Mouse (Mus musculus): ENCODE results near the gene Gjb6.

Gene Gjb6

DNA sequence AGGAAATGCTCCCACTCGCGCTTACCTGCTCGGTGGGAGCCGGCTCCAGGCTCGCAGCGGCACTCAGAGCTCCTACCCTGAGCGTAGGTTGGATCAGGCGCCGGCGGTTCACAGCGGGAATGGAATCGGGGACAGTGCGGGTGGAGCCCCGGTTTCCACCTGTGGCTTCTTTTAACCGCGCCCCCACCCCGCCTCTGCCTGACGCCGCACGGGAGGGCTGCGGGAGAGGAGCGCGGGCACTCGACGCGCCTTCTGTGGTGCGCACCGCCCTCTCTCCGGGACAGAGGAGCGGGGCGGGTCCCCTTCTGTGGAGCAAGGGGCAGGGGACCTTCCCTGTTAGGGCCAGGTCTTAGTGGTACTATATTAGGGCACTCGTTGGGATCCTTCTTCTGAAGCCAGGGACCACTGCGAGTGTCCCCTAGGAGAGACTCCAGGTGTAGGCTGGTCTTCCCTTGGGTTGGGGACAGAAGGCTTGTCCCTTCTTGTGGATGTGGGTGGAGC lies at the start of gene Gjb6:
TSS of gene Gjb6 (minus strand) at position 451 of the 501 bp plus-strand sequence.
- peak; percentile 24 for DNase-seq (ENCODE audit: extremely low spot score, low spot score)

DNA sequence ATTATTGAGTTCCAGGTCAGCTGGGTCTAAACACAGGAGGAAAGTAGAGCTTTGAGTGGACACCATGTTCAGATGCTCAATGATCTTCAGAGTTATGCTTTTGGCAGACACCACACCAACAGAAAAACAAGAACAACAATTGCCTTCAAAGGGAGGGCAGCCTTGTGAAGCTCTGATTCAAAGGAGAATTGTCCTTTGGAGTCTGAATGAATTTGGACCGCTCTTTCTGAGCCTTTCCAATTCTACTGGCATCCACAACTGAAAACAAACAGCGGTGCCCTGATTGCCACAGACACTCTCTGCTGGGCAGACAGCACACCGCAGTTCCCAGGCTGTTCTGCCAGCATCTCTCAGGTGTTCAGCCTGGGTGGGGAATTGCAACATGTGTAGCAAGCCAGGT lies 32.1 kb upstream of the Gjb6 start:
- no peak for DNase-seq (ENCODE audit: extremely low spot score, low spot score)

DNA sequence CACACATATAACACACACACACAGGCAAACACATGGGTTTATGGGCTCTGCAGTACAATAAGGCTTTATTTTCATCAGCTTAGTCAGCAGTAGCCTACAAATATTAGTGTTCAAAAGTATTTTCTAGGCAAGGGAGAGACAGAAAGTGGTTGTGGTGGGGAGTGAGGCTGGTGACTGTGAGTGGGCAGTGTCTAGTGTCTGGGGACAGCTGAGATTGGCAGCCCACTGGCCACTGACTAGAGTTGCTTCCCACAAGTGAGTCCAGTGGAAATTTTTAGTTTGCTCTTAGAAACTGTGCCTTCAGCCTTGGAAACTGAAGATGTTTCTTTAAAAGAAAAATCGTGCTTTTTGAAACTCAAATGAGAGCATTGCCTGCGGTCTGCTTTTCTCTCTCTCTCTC lies 28.4 kb upstream of the Gjb6 start:
- DNase-seq (ENCODE audit: extremely low spot score, low spot score), result no peak

DNA sequence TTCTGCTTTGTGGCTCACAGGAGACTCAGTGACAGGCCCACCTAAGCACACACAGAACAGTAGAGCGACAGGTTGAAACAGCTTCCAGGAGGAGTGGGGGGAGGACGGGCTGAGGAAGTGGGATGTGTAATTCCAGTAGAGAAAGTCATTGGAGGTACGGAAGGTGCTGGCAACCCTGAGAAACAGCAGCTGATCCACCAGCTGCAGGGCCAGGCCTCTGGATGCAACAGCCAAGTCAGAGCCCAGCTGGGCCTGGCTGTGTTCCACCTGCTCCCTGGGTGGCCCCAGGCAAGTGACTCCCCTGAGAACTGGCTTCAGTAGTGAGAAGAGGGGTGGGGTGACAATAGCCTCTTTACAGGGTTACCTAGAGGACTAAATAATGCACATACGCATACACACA lies 27.8 kb upstream of the Gjb6 start:
- no peak for DNase-seq (ENCODE audit: extremely low spot score, low spot score)

DNA sequence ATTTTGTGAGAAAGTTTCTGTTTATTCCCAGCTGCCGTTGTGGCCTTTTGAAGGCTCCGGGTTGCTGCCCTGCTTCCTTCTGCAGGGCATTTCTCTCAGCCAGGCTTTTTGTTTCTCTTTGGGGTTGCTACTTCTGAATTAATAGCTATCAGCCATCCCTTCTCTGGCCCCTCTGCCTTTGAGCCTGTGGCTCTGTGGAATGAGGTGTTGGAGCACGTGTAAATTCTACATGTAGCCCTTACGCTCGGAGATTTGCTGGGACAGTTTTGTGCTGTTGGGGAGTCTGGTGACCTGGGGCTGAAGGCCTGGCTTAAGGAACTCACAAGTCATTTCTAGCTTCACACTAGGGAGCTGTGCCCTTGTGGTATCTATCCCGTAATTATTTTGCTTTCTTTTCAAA lies 21.5 kb upstream of the Gjb6 start:
- DNase-seq (ENCODE audit: extremely low spot score, low spot score), result no peak

DNA sequence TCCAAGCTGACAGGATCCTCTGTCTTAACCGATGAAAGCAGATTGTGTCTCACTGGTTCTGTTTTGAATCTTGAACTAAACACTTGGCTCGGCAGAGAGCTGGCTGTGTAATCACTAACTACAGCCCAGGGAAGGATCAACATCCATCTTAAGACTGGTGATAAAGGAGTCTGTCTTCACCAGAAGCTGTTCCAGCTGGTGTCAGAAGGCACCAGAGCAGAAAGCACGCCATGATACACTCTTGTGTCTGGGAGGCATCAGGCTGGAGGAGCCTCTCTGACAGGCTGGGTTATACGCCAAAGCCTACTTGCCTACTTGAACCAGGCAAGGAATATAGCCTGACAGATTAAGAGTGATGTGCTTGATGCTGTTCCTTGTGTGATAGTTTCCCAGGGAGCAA lies 12.3 kb upstream of the Gjb6 start:
- DNase-seq (ENCODE audit: extremely low spot score, low spot score), result no peak

DNA sequence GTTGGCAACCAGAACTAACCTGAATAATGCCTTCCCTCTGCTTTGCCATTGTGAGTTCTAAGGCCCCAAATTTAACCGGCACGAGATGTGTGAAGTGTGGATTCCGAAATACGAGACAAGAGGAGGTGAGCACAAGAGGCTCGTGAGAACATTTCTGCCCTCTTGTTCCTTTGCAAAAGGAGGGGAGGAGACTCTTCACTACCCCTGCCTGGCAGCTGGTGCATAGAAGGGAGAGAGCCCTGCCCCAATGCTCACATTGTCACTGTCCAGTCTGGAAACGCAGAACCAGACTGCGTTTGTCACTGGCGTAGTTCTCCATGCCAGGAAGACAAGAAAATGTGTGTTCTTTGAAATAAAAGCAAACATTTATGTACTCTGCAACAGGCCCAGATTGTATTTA lies 1.9 kb upstream of the Gjb6 start:
- DNase-seq (ENCODE audit: extremely low spot score, low spot score), result no peak

DNA sequence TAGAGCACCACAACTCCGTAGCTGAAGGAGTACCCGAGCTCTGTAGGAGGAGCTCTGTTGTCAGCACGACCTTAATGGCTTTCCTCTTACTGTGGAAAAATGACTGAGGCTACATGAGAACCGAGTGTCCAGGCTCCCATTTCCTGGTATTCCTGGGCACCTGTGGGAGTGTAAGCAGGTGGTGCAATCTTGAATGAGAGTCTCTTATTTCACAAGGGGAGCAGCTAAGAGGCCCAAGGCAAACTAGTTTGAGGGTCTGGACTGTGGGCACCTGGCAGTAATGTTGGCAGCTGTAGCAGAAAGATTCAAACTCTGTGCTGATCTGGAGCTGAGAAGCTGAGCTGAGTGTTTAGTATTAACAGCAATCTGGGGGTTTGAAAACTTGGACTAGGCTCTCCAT lies 6.0 kb downstream of the Gjb6 start:
- no peak for DNase-seq (ENCODE audit: extremely low spot score, low spot score)

DNA sequence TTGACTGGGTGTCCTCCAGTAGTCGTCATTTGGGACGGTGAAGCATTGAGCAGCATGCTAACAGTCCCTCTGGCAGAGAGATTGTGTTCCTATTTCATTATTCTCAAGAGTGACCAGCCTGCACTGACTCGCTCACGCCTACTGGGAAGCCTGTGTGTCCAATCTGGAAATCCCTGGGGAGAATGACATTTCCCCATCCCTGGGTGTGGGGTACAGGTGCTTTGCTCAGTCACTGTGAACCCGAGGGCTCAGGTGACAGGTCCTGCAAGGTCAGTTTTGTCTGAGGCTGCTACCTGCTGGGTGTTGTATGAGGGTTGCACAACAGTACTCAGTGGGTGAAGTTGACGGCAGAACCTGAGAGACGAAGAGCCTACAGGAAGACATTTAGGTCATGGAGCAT lies 11.1 kb downstream of the Gjb6 start:
- DNase-seq (ENCODE audit: extremely low spot score, low spot score), result no peak

DNA sequence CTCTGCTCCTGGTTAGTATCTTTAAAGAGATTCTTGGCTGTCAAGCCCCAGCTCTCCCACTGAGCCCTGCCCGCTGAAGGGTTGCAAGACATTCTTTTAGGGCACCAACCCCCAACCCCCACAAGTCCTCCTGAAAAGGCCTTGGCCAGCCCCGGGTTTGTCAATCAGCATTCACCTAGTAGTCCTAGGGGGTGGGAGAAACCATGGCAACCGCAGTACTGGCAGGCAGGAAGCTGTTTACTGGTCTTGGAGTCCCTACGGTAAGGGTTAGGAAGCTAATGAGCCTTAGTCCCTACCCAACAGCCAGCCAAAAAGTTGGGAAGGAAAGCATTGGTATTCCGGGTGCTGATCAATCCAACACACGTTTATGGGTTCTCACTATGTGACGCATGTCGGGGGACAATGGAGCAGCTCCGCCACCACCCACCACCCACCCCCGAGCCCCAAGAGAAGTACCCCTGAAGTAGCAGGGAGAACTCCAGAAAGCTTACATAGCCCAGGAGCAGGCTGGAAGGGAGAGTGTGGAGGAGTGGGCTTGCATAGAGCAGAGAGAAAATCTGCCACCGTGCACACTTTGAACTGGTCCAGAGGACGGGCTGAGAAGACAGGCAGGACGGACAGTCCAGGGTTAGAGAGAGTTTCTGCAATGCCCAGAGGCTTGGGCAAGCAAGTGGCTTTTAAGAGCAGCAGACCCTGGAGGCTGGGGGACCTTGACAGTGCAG lies 17.4 kb downstream of the Gjb6 start, which contains the start of gene Gm4491:
TSS of gene Gm4491 (minus strand) at position 61 of the 722 bp plus-strand sequence.
- peak; percentile 47 for DNase-seq (ENCODE audit: extremely low spot score, low spot score)

DNA sequence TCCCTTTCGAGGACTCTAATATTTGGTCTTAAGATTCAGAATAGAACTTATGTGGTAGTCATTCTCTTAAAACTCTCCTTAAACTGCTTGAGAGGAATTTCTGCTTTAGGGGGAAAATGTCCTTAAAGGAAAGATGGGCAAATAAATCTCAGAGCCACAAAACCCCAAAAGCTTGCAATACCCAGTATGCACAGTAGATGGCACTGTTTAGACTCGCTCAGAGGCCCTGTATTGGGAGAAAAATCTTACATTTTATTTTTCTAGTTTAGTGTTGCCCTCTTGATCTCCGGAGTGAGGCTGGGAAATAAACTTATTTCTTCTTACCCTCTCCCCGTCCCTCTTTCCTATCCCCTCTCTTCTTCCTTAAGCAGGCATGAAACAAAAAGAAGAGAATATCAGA lies 24.2 kb downstream of the Gjb6 start:
- DNase-seq (ENCODE audit: extremely low spot score, low spot score), result peak; percentile 60

DNA sequence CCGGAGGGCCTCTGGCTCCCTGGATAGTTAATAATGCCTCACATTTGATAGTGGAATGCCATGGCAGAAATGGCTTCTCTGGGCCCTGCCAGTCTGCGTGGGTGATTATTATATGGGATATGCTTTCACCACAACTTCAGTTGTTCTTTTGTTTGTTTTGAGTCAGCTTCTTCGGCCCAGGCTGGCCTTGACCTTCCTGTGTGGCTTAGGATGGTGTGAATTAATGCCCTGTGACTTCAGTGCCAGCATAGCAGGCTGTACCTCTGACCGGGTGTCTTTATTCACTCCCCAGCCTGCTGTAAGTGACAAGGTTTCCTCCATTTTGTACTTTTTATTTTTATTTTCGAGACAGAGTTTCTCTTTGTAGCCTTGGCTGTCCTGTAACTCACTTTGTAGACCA lies 25.5 kb downstream of the Gjb6 start:
- no peak for DNase-seq (ENCODE audit: extremely low spot score, low spot score)

DNA sequence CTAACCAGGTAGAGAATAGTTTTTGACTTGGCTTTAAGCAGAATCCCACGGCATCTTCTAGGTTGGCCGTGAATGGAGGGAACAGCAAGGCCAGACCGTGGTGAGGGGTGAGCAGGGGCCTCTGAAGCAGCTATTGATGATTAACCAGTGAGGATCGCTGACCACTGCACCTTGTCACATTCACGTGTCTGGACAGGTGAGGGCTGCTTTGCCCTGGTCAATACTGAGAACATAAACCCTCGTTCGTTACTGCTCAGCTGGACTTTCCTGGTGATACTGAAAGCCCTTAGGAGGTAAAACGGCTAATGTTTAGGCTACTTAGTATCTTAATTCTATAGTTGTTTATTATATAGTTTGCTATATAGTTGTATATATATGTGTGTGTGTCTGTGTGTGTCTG lies 26.3 kb downstream of the Gjb6 start:
- no peak for DNase-seq (ENCODE audit: extremely low spot score, low spot score)

DNA sequence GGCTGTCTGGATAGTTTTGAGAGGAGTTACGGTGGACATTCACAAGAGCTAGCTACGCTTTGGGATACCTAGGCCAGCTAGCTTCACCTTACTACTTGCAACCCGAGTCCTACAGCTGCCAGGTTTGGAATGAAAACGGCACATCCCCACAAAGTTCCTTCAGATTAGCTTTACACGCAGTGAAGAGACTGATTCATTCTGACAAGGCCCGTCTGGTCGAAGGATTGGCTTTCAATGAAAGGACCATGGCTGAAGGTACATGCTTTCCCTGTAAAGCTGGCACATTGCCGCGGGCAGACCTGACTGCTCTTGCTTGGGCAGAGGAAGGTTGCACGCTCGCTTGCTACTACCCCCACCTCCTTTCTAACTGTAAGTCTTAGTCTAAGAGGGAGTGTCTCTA lies 27.7 kb downstream of the Gjb6 start:
- DNase-seq (ENCODE audit: extremely low spot score, low spot score), result no peak

DNA sequence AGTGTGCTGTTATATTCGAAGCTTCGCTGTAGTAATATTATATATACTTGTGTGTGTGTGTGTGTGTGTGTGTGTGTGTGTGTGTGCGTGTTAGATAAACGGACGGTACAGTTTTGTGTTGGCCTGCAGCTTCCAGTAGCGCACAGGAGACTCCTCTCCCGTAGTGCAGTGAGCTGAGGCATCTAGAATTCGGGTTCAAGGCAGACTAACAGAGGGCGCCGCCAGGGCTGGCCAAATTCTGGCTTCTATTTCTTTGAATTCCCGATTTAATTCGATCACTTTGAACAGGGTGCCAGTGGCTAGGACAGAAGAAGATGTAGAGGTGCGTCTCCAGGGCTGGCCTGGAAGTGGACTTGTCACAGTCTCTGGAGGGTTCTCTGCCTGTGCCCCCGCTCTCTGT lies 28.3 kb downstream of the Gjb6 start:
- peak; percentile 44 for DNase-seq (ENCODE audit: extremely low spot score, low spot score)

DNA sequence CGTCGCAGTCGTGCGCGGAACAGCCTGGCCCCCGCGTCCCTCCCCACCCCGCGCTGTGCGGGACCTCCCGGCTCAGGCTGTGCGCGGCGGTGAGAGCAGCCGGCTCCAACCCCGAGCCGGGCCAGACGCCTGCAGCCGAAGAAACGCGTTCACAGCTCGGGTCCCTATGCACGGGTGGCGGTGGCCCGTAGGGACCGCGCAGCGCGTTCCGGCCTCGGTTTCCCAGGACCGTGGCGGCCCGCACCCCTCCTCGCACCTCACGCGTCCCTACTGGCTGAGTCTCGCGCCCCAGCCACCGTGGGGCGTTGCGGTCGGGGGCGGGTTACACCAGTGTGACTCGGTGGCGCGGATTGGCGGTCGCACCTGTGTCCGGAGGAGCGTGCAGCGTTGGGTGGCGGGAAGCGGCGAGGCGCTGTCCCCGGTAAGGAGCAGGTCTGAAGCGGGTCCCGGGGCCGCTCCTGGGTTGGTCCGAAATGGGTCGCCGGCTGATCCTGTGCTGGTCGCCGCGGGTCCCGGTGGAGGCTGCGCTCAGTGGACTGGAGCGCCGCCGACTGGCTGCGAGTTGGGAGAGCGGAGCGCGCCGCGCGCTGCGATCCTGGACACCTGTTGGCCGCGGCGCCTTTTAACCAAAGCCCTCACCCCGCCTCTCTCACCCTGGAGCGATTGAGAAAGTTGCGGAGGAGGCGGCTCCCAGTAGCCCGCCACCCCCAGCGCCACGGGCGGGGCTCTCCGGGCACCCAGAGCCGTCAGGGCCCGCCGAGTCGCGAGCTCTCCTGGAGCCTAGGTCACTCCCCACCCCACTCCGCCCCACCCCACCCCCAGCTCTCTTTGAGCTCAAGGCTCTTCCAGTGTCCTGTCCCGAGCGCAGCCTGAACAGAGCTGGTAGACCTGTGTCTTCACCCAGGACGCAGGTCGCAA lies 29.0 kb downstream of the Gjb6 start, which contains the start of gene Gjb2:
TSS of gene Gjb2 (minus strand) at position 597 of the 918 bp plus-strand sequence.
- DNase-seq (ENCODE audit: extremely low spot score, low spot score), result peak; percentile 64

DNA sequence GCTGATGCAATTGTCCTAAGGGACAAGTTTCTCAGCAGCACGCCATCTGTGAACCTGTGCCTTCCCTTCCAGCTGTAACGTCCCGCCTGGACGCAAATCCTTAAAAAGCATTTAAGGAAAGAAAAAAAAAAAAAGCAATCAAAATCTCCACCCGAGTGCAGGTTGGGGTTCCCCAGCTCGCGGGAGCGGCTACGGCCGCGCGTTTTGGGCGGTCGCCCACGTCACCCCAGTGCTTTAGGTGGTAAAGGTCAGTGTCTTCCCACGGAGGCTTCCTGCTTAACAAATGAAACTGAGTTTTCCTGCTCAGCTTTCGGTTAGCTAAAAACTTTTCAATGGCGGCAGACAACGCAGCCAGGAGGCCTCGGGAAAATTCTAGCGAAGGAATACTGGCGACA lies 29.7 kb downstream of the Gjb6 start:
- peak; percentile 32 for DNase-seq (ENCODE audit: extremely low spot score, low spot score)

DNA sequence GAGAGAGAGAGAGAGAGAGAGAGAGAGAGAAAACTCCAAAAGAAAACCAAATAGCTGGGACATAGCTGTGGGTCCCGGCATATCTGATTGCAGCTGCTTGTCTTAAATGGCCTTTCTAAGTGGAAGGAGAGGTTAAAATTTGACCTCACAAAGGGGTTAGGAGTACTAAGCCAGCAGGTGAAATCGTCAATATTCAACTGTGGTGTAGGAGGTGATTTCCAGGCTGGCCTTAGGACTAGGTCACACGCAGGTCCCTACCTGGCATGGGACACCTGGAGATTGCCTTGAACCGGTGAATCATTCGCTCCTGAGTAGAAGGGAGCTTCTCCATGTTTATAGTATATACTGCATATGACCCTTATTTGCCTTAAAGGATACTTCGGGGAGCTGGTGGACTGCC lies 30.3 kb downstream of the Gjb6 start:
- no peak for DNase-seq (ENCODE audit: extremely low spot score, low spot score)

DNA sequence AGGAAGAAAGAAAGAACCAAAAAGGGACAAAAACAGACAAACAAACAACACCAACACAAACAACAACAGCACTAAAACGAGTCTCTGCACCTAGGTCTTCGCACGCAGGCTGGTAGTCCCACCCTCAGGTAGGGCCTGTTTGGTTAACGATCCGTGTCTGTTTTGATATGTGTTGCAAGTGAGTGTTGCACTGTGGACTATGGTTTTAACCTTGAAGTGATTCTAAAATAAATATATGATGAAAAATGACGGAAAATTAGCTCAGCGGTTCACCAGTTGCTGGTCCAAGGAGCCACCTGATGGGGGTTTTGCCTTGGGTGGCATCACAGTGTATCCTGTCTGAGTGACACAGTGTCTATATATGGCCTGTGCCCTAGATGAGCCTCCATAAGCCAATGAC lies 31.8 kb downstream of the Gjb6 start:
- no peak for DNase-seq (ENCODE audit: extremely low spot score, low spot score)

DNA sequence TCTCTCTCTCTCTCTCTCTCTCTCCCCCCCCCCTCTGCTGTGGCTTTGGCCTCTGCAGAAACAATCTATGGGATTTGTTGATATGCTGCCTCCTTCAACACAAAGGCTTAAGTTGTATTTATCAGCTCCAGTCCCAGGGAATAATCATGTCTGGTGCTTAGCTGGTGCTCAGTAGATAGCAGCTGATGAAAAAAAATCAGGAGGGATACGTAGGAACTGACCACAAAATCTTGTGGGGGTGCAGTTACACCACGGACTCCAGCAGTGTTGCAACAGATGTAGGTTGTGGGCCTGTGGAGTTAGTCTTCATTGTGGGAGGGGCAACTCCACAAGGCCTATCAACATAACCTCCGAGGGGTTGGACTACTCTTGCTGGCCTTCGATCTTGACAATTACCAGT lies 37.6 kb downstream of the Gjb6 start:
- no peak for DNase-seq (ENCODE audit: extremely low spot score, low spot score)

DNA sequence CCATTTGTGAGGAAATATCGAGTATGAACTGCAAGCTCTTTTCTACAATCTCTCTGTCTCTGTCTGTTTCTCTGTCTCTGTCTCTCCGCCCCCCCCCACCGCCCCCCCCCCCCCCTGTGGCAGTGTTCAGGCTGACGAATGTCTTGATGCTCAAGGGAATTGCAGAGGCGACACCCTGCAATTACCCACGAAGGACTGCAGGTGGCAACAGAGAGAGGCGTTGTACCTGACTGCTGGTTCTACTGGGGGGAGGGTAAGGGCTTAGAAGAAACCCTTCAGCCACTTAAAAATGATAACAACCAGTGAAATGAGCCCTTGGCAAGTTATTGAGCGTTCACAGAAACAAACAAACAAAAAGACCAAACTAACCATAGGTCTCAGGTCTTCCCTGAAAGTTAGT lies 40.4 kb downstream of the Gjb6 start:
- no peak for DNase-seq (ENCODE audit: extremely low spot score, low spot score)

DNA sequence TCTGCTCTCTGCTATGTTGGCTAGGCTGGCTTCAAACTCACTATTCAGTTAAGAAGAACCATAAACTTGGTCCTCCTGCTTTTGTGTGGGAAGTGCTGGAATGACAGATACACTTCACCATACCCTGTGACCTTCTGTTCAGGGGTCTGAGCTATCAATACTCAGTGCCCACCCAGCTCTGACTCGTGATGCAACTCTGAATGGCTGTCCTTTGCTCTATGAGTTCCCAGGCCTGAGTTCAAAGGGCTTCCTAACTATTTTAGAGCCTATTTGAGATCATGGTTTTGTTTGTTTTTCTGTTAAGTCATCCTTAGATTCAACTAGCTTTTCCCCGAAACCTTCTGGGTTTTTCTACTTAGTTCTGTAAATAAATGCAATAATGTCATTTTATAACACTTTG lies 43.4 kb downstream of the Gjb6 start:
- DNase-seq (ENCODE audit: extremely low spot score, low spot score), result no peak
